Mouse (Mus musculus): ENCODE results near the gene Hmgb1.

DNA sequence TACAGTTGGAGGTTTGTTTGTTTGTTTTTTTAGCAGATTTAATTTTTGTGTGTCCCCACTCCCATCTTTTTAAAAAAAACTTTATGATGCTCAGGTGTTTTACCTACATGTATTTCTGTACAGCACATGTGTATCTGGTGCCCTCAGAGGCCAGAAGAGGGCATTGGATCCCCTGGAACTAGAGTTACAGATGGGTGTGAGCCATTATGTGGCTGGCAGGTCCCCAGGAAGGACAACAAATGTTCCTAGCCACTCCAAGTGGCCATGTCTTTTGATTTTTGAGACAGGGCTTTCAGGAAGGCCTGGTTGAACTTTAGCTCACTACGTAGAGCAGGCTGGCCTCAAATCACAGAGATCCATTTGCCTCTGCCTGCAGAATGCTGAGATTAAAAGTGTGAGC is 121.5 kb downstream of the Hmgb1 start:
- peak; percentile 43 for TF ChIP-seq CTCF (conservative IDR thresholded peaks at IDR 0.05; ENCODE audit: insufficient read depth, insufficient read length, low read depth, low read length)
- TF ChIP-seq POLR2A (IDR thresholded peaks at IDR 0.05; ENCODE audit: low read depth, low read length): no peak

Measured in kidney, adult 2 months (tissue).